Mouse (Mus musculus) left cerebral cortex, postnatal 4 days (tissue): Measurements from ENCODE around the gene Cep78. TPM values are rescaled to one million over a fixed set of nuclear protein-coding genes. Genes with fewer than 3 reads are reported as not detected.

Experiments used
- DNase-seq: peaks from one replicate; pipeline ENCODE4 v3.0.0-alpha.2; 2022
- intact Hi-C: fragments of 180-260 bp; cut with DNase I; formaldehyde crosslinking; loops from one replicate; pipeline ENCODE4 v1.15.1; 2025
- total RNA-seq, 2 experiments: library from RNA; stranded (reverse); gene quantifications; 2 replicates each; pipeline ENCODE4 v1.2.3; 2021

The Cep78 gene
- total RNA-seq, 2 experiments from 2014 or later, result 21.2 to 21.5 TPM

DNA sequence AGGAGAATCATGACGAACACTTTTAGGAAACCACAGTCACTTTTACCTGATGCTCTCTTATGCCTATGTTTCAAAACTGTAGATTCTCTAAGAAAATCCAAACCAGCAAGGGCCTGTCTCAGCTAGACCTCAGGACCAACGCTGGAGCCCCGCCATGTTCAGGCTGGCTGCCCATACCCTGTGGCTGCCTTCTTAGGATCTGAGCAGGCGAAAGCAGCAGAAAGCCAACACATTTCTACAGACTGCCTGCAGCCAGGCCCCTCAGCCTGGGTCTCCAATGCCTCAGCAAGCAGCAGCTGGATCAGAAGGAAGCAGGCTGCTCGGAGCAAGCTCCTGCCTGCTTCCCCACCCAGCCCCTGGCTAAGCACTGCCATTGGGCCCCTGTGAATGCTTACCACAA, 73.3 kb downstream of the Cep78 start:
- DNase-seq, result peak; percentile 49
- intact Hi-C loops, result no loop called here

DNA sequence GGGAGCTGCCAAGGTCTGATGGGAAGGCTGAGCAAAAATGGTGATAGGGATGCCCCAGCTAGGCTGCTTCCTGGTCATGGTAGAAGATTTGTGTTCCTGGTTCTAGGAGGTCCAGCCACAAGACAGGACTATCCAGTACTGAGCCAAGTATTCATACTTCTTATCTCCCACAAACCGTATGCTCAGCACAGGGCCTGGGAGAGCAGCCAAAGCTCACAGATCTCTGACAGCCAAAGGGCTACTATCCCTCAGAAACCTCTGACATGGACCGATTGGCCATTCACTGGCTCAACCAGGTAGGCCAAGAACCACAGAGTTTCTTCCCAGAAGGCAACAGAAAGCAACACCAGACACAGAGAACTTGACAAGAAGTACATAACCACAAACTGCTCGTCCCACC, 73.8 kb downstream of the Cep78 start:
- intact Hi-C loops, result no loop called here
- no peak for DNase-seq

DNA sequence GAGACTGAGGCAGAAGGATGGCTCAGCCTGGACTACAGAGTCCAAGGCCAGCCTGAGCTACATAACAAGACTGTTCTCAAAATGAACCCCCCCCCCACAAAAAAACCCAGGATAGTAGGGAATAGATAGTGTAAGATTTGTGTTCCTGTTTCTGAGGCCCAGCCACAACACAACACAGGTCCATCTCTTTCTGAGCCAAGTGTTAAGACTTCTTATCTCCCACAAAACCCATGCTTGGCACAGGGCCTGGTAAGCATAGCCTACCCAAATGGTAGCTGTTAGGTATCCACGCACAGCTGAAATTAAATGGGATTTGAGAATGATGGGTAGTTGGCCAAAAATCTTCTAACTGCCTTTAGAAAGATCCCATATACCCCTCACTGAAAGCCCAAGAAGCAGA, 74.3 kb downstream of the Cep78 start:
- no peak for DNase-seq
- intact Hi-C loops, result no loop called here

DNA sequence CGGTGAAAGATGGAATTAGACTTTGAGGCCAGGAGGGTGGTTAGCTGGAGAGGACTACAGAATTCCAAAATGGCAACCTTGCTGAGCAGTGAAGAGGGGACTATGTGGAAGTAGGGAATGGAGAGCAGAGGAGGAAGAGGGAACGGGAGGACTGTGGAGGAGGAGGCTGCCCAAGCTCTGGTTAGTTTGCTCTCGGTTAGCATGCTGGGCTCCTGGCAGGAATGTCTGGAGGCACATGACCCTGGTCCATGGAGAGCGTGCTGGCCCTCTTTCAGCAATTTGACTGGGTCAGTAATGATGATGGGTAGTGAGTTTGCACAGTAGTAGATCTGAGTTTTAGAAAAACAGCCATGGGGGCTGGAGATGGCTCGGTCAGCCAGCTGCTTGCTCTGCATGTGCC, 76.8 kb downstream of the Cep78 start:
- DNase-seq, result peak; percentile 12
- intact Hi-C loops, result no loop called here

Other genes with a start within 250 kb of the Cep78 start
- 10 to 100 TPM; 59.7 to 65.9 TPM for gene Psat1, start 37.7 kb downstream of the Cep78 start, total RNA-seq
- 100 to 1,000 TPM; 236 to 246 TPM for gene Gnaq, start 147.8 kb upstream of the Cep78 start, total RNA-seq